Mouse (Mus musculus) hindbrain, embryonic 13.5 days (tissue): Measurements from ENCODE around the gene Tenm3. TPM values are rescaled to one million over a fixed set of nuclear protein-coding genes. Genes with fewer than 3 reads are reported as not detected.

Experiments used
- ATAC-seq: fragments of 200-750 bp; cut with Nextera tagmentation; 2 replicates; pipeline ENCODE4 v1.8.0; 2017; ENCODE audit warnings: moderate TSS enrichment; ENCODE audit not compliant: low FRiP score
- H3K27ac ChIP-seq: fragments of 300-500 bp; sonication (generic); 2 replicates; pipeline ENCODE4 v1.5.1; 2015; ENCODE audit warnings: inconsistent platforms, mild to moderate bottlenecking, moderate library complexity
- H3K27me3 ChIP-seq: fragments of 300-500 bp; sonication (generic); 2 replicates; pipeline ENCODE4 v1.6.1; 2015; ENCODE audit warnings: mild to moderate bottlenecking, inconsistent platforms
- H3K36me3 ChIP-seq: fragments of 300-500 bp; sonication (generic); 2 replicates; pipeline ENCODE4 v1.6.1; 2015; ENCODE audit warnings: mild to moderate bottlenecking, inconsistent platforms
- H3K4me1 ChIP-seq: fragments of 300-500 bp; sonication (generic); replicated peaks from 2 replicates; pipeline ENCODE4 v1.6.1; 2015; ENCODE audit warnings: inconsistent platforms
- H3K4me2 ChIP-seq: fragments of 300-500 bp; sonication (generic); 2 replicates; pipeline ENCODE4 v1.6.1; 2015; ENCODE audit warnings: inconsistent platforms, mild to moderate bottlenecking, moderate library complexity
- H3K4me3 ChIP-seq: fragments of 300-500 bp; sonication (generic); 2 replicates; pipeline ENCODE4 v1.5.1; 2015; ENCODE audit warnings: mild to moderate bottlenecking, inconsistent platforms
- H3K9ac ChIP-seq: fragments of 300-500 bp; sonication (generic); 2 replicates; pipeline ENCODE4 v1.6.1; 2015; ENCODE audit warnings: mild to moderate bottlenecking, inconsistent platforms
- H3K9me3 ChIP-seq: fragments of 300-500 bp; sonication (generic); 2 replicates; pipeline ENCODE4 v1.6.1; 2016; ENCODE audit warnings: inconsistent platforms
- WGBS: fragments of 180-500 bp; shearing (Covaris S2); methylation state at CpG from one replicate; pipeline ENCODE4 v1.1.7; 2015; 5-methylcytosine and 5-hydroxymethylcytosine counted together
- polyA plus RNA-seq: library from polyadenylated mRNA; unstranded; fragments of >200 nt; fragmentation: Nextera tagmentation; extraction: Ambion mirVana; gene quantifications from 2 replicates; pipeline ENCODE4 v1.2.1, GENCODE M21; 2015

Tenm3 gene
- polyA plus RNA-seq, 1 experiment from 2014 or later = 35.7 TPM

DNA sequence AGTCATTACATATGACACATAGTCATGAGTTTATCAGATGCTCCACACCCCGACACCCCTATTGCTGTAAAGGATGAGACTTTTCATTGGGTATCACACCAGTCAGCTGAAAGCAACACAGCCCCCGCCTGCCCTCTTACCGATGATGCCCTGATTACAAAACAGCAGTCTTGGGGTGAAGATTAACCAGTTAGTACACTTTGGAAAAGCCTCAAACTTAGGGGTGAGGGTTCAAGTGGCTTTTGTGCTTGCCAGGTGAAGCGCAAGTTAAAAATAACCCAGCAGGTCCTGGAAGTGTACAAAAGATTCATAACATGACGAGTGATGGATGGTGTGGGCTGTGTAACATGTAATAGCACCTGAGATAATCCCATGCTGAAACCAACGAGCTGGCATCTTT lies 113.0 kb downstream of the Tenm3 start:
- H3K9me3 ChIP-seq = no peaks in the 10 kb centered on the region
- no peaks in the 10 kb centered on the region for H3K4me1 ChIP-seq
- no peaks in the 10 kb centered on the region for H3K27me3 ChIP-seq
- no peaks in the 10 kb centered on the region for H3K36me3 ChIP-seq
- no peak overlapping the region for H3K27ac ChIP-seq
- WGBS = 60% methylated on average over 6 of the region's 6 CpGs
- no peak for ATAC-seq
- no peak overlapping the region for H3K9ac ChIP-seq
- no peak overlapping the region for H3K4me3 ChIP-seq
- H3K4me2 ChIP-seq = no peak overlapping the region

DNA sequence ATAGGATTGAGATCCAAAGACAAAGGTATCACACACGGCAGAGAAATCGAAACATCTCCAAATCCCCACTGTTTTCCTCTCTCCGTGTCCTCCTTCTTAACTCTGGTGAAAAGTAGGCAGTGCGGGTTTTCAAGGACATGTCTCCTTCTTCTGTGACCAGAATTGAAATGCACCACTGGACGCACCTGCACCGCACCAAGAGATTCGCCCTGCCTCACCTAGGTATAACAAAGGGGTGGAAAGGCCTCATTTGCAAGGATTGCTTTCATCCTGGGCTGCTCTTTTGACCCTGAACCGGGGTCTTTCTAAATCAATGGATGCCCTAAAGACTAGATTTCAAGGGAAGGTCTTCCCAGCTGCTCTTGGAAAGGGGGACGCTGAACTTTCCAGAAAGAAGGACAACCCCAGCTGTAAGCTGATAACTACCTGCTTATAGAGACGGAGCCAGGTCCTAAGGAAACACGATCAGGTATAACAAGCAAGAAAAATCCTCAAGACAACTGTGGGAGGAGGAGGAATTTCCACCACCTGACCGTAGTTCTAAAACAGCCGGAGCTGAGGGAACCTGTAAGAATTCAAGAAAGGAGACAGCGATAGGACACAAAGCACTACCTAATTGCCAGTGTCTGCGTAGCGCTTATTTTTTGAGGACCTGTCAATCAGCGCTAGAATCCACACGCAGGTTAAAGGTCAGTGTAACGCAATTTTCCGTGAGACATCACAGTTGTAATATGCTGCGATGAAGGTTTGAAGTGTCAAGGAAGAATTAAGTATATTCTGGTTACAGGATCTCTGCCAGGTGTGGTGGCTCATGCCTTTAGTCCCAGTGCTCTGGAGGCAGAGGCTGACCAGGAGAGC lies 114.7 kb downstream of the Tenm3 start:
- no peak overlapping the region for H3K27ac ChIP-seq
- no peak overlapping the region for H3K9ac ChIP-seq
- 80% methylated on average over 21 of the region's 21 CpGs for WGBS
- no peak for ATAC-seq
- H3K36me3 ChIP-seq = no peaks in the 10 kb centered on the region
- H3K4me1 ChIP-seq = no peaks in the 10 kb centered on the region
- H3K27me3 ChIP-seq = no peaks in the 10 kb centered on the region
- H3K4me2 ChIP-seq = no peak overlapping the region
- no peak overlapping the region for H3K4me3 ChIP-seq
- no peaks in the 10 kb centered on the region for H3K9me3 ChIP-seq

DNA sequence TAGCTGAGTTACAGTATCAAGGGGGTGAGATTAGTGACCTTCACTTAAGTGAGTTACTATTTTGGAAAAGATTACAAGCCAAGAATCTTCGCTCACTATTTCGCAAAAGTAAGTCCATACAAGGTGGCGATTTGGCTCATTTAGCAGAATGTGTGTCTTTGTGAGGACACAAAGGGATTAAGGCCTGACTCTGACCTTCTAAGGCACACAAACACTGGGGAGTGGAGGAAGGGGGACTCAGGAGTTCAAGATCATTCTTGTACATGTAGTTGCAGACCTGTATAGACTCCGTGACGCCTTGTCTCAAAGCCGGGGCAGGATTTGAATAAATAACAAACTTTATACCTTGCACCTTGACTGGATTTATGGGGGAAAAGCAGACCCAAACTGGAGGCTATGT lies 115.7 kb downstream of the Tenm3 start:
- Histone ChIP-seq H3K27ac (no peak overlapping the region), H3K9ac (no peak overlapping the region), H3K27me3 (no peaks in the 10 kb centered on the region), H3K4me2 (no peak overlapping the region), H3K36me3 (no peaks in the 10 kb centered on the region), H3K9me3 (no peaks in the 10 kb centered on the region), H3K4me3 (no peak overlapping the region), H3K4me1 (peaks cover under 1% of the 10 kb centered on the region)
- no peak for ATAC-seq
- 93% methylated on average over 6 of the region's 6 CpGs for WGBS

DNA sequence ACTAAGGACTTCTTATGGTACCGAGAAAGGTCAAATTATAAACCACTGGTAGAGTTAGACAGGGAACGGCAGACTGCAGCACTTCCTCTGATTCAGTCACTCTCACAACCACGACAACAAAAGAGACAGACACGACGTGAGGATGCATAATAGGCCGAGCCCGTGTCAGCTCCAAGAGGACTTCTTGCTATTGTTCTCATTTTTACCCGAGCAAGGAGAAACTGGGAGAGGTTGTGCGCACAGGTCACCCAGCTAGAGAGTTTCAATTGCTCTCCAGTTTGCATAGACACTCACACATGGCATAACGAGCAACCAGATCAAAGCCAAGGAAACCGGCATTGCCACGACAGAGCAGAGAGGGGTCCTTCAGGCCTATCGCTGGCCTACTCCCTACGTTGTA lies 121.0 kb downstream of the Tenm3 start:
- H3K27ac ChIP-seq = no peak overlapping the region
- no peak overlapping the region for H3K9ac ChIP-seq
- no peak for ATAC-seq

DNA sequence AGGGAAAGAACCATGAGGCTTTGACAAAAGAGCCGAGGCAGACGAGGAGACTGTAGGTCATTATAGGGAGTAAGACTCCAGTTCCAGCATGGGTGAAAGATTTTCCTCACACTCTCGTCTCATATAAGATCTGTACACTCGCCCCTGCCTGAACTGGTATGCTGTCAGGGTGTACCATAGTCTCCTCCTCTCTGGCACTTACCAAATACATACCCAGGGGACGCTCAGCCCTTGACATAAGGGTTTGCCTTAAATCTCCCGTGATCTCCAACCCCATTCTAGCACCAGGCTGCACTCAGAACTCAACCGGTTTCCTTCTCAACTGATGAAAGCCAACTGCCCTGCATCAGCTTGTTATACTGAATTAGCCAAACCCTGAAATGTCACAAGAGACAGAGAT lies 121.4 kb downstream of the Tenm3 start:
- WGBS = 77% methylated on average over 7 of the region's 7 CpGs
- no peak overlapping the region for H3K27ac ChIP-seq

More for the DNA sequence above, 121.0 kb downstream of the Tenm3 start:
- WGBS = 19% methylated on average over 14 of the region's 14 CpGs
- Histone ChIP-seq H3K4me3 (no peak overlapping the region), H3K9me3 (no peaks in the 10 kb centered on the region), H3K4me1 (peaks cover 7% of the 10 kb centered on the region), H3K4me2 (no peak overlapping the region), H3K27me3 (no peaks in the 10 kb centered on the region), H3K36me3 (no peaks in the 10 kb centered on the region)

DNA sequence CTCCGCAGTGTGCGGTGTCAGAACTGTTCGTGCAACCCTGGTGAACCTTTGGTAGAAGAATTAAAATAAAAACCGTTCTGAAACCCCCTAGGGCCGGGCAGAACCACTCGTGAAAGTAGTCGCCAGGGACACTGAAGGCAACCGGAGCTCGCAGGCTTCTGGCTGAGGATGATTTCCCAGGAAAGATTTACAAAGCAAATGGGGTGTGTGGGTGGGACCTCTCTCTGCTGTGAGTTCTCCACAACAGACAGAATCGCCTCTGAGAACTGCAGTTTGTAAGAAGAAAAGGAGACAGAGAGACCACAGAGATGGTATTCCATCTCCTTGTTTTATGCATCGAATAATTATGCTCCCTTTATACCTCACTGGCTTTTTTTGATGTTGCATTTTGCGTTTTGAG lies 122.4 kb downstream of the Tenm3 start:
- WGBS = 93% methylated on average over 12 of the region's 12 CpGs
- H3K36me3 ChIP-seq = no peaks in the 10 kb centered on the region
- no peak overlapping the region for H3K9ac ChIP-seq
- H3K27me3 ChIP-seq = no peaks in the 10 kb centered on the region
- H3K4me3 ChIP-seq = no peak overlapping the region
- H3K4me1 ChIP-seq = peaks cover 7% of the 10 kb centered on the region
- no peak overlapping the region for H3K27ac ChIP-seq
- no peak overlapping the region for H3K4me2 ChIP-seq
- H3K9me3 ChIP-seq = no peaks in the 10 kb centered on the region
- ATAC-seq = no peak

More for the DNA sequence above, 121.4 kb downstream of the Tenm3 start:
- Histone ChIP-seq H3K27me3 (no peaks in the 10 kb centered on the region), H3K4me3 (no peak overlapping the region), H3K4me2 (no peak overlapping the region), H3K4me1 (peaks cover 7% of the 10 kb centered on the region), H3K36me3 (no peaks in the 10 kb centered on the region), H3K9ac (no peak overlapping the region), H3K9me3 (no peaks in the 10 kb centered on the region)
- no peak for ATAC-seq

DNA sequence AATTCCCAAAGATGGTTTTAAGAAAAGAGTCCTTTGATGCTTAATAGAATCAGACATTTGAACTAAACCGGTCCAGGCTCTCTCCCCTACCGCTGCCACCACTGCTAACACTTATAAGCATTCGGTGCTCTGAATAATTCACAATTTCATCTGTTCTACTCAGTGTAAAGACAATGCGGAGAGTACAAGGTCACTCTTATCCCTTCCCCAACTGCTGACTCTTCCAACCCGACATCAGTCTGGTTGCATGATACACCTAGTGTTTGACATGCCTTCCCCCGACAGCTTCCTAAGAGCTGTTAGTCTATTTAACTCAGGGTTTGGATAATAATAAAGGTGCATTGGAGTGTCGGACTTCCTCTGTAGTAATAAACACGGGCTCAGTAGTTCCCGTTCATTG lies 128.1 kb downstream of the Tenm3 start:
- H3K27ac ChIP-seq = no peak overlapping the region
- no peaks in the 10 kb centered on the region for H3K4me1 ChIP-seq
- no peaks in the 10 kb centered on the region for H3K27me3 ChIP-seq
- no peaks in the 10 kb centered on the region for H3K36me3 ChIP-seq
- H3K4me3 ChIP-seq = no peak overlapping the region
- WGBS = 84% methylated on average over 9 of the region's 9 CpGs
- no peak overlapping the region for H3K9ac ChIP-seq
- no peaks in the 10 kb centered on the region; the same call in 1 of the 2 replicates for H3K9me3 ChIP-seq
- H3K4me2 ChIP-seq = no peak overlapping the region
- ATAC-seq = no peak

DNA sequence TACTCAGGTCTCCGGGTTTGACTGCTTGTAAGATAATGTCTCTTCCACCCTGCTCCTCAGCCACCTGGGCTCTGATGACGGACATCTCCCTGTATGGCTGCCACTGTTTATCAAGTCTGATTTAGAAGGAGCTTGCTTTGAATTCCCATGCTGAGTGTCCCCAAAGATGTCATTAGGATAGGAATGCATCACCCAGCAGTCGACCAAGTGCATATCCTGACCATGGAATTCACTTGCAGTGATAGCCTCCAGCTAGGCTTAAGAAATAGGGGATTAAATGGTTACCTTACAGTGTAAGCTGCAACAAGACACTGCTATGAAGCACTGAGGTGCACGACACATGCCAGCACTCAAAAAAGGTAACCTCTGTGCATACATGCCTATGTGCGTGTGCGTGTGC lies 137.1 kb downstream of the Tenm3 start:
- ATAC-seq = no peak
- H3K4me3 ChIP-seq = no peak overlapping the region
- H3K9ac ChIP-seq = no peak overlapping the region
- no peak overlapping the region for H3K4me2 ChIP-seq
- peaks cover 5% of the 10 kb centered on the region; the same call in 1 of the 2 replicates for H3K4me1 ChIP-seq
- no peaks in the 10 kb centered on the region for H3K27me3 ChIP-seq
- peaks cover 5% of the 10 kb centered on the region for H3K9me3 ChIP-seq
- no peak overlapping the region for H3K27ac ChIP-seq
- H3K36me3 ChIP-seq = no peaks in the 10 kb centered on the region
- 89% methylated on average over 6 of the region's 6 CpGs for WGBS

DNA sequence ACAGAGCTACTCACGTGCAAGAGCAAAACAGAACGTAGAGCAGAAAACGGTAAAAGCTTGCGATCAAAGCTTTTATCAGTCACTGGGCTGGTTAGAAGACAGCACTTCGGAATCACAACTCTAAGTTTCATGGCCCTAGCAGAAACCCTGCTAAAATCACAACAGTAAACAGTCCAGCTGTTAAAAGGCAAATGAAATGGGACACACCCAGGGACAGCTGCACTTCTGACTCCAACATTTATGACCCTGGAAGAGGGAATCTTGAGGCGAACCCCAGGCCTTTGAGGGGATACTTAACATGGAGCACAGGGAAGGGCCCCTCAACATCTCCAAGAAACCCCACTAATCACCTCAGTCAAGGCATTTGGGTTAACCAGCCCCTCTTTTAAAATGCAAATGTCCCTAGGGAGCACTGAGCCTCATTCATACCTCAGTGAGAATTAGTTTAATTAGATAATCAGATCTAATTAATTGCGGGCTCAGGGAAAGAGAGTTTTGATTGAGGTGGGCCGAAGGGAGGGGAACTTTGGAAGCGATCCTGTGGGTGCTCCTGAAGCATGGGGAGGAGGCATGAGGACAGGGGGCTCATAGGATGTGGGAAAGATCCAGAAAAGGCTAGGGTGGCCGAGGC lies 138.8 kb downstream of the Tenm3 start:
- H3K9ac ChIP-seq = no peak overlapping the region
- ATAC-seq = no peak
- H3K36me3 ChIP-seq = no peaks in the 10 kb centered on the region
- peaks cover 5% of the 10 kb centered on the region; the same call in 1 of the 2 replicates for H3K4me1 ChIP-seq
- peaks cover 5% of the 10 kb centered on the region for H3K9me3 ChIP-seq
- no peaks in the 10 kb centered on the region for H3K27me3 ChIP-seq
- H3K4me2 ChIP-seq = no peak overlapping the region
- H3K27ac ChIP-seq = no peak overlapping the region
- WGBS = 92% methylated on average over 10 of the region's 10 CpGs
- H3K4me3 ChIP-seq = no peak overlapping the region

DNA sequence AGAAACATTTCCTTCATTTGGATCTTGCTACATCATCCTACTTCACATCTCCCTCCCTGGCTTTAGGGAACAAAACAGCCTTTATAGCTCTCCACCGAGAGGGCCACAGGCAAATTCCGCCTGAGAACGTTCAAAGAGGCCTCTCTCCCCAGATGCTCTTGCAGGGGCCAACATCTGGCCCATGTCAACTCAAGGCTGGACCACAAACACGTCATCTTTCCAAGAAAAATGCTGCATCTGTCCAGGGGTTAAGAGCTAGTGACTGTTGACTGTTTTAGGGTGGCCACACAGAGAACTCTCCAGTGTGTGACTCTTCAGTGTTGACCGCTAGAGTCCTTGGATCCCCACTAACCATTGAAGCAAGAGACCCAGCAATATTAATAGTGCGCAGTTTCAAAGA lies 139.3 kb downstream of the Tenm3 start:
- H3K27ac ChIP-seq = no peak overlapping the region
- peaks cover 5% of the 10 kb centered on the region; the same call in 1 of the 2 replicates for H3K4me1 ChIP-seq
- no peak overlapping the region for H3K9ac ChIP-seq
- H3K4me2 ChIP-seq = no peak overlapping the region
- no peak for ATAC-seq
- H3K4me3 ChIP-seq = no peak overlapping the region
- no peaks in the 10 kb centered on the region for H3K36me3 ChIP-seq
- H3K9me3 ChIP-seq = peaks cover 5% of the 10 kb centered on the region
- no peaks in the 10 kb centered on the region for H3K27me3 ChIP-seq
- 85% methylated on average over 6 of the region's 6 CpGs for WGBS

DNA sequence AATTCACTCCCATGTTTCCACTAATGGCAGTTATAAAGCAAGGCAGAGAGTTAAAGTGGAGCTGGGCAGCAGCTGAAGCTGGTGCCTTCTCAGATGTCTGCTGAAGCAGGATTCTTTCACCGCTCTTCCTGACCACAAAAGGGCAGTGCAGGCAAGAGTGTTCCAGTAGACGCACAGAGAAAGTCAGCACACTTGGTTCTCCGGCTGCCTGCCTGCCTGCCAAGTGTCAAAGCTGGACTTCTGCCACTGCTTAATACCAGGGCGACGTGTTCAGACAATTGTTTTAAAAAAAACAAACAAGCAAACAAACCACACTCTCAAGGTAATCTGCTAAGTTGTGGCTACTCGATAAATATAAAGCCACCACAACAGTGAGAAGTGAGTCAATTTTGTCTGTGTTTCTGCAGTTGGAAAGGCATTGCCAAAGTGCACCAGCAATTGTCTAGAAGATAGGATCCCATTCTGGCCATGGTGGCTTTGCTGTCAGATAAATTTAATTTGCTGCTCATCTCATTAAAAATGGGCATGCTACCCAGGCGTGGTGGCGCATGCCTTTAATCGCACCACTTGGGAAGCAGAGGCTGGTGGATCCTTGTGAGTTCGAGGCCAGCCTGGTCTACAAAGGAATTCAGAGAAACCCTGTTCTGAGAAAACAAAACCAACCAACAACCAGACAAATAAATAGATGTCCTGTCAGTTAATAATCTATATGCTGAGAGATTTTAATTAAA lies 152.9 kb downstream of the Tenm3 start:
- ATAC-seq = 0 out of 2 replicates have a peak, but pooled peaks have one; percentile 59
- Histone ChIP-seq H3K27me3 (no peaks in the 10 kb centered on the region), H3K27ac (no peak overlapping the region), H3K9ac (no peak overlapping the region), H3K4me1 (peaks cover 8% of the 10 kb centered on the region; the same call in 1 of the 2 replicates), H3K36me3 (no peaks in the 10 kb centered on the region), H3K4me2 (no peak overlapping the region), H3K4me3 (no peak overlapping the region), H3K9me3 (no peaks in the 10 kb centered on the region)
- WGBS = 67% methylated on average over 10 of the region's 10 CpGs

DNA sequence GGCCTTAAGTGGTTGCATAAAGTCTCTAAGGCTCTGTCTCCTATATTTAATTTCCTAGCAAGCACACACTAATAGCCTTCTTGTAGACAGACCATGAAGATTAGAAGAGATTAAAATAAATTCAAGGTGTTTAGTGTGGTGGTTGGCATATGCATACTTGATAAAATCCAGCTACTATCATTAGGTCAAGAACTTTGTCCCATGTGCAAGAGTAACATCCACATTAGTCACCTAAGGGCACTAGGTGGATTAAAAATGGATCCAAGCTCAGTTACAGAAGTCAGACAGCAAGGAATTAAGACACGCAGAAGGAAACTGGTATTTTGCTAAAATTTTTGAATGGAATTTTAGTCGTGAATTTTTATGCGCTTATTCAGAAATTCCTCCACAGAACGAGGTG lies 155.0 kb downstream of the Tenm3 start:
- no peak overlapping the region for H3K4me3 ChIP-seq
- no peaks in the 10 kb centered on the region for H3K9me3 ChIP-seq
- H3K27ac ChIP-seq = no peak overlapping the region
- WGBS = 92% methylated on average over 4 of the region's 4 CpGs
- H3K4me2 ChIP-seq = no peak overlapping the region
- no peaks in the 10 kb centered on the region for H3K36me3 ChIP-seq
- no peaks in the 10 kb centered on the region for H3K27me3 ChIP-seq
- H3K4me1 ChIP-seq = peaks cover 8% of the 10 kb centered on the region; the same call in 1 of the 2 replicates
- ATAC-seq = no peak
- no peak overlapping the region for H3K9ac ChIP-seq
